Mouse (Mus musculus) heart, postnatal 0 days (tissue): ENCODE measurements around the gene Thrb.

ENCODE experiments used
- CTCF ChIP-seq: IDR thresholded peaks from 2 replicates; pipeline ENCODE4 v1.5.1; 2016; ENCODE audit warnings: antibody characterized with exemption, control low read depth, low read depth
- EP300 ChIP-seq: IDR thresholded peaks from 2 replicates; pipeline ENCODE4 v1.6.1; 2016; ENCODE audit warnings: antibody characterized with exemption, low read depth

DNA sequence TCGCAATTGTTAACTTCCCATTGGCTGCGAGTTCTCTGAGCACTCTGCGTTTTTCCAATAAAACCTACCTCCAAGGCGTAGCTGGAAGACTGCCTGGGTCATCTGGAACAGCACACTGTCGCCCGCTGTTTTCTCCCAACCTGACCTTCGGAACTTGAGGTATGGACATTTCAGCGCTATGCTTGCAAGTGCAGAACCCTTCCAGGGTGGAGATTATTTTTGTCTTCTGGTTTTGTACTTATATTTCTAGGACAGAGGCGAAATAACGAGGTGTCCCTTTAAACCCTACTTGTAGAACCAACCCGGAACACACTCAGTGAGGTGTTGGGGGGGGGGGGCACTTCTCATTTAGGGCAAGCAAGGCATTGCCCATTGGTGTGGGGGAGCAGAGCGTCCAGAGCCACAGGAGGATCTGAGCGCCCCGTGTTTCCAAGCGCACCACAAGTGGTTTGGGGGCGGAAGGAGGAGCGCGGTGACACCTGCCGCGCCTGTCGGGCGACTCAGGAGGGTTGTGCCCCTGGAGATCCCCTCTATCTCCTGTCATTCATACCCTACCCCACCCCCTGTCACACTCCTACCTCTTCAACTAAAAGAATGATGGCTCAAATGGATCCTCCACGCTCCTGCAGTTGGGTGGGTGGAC, at the start of gene Thrb:
- TF ChIP-seq EP300 (no peak), CTCF (no peak)
